Mouse (Mus musculus): ENCODE results near the gene Stx5a. TPM values are rescaled to one million over a fixed set of nuclear protein-coding genes. Genes with fewer than 3 reads are reported as not detected.

Gene Stx5a
- polyA plus RNA-seq, 1 experiment from 2014 or later: 103 TPM

DNA sequence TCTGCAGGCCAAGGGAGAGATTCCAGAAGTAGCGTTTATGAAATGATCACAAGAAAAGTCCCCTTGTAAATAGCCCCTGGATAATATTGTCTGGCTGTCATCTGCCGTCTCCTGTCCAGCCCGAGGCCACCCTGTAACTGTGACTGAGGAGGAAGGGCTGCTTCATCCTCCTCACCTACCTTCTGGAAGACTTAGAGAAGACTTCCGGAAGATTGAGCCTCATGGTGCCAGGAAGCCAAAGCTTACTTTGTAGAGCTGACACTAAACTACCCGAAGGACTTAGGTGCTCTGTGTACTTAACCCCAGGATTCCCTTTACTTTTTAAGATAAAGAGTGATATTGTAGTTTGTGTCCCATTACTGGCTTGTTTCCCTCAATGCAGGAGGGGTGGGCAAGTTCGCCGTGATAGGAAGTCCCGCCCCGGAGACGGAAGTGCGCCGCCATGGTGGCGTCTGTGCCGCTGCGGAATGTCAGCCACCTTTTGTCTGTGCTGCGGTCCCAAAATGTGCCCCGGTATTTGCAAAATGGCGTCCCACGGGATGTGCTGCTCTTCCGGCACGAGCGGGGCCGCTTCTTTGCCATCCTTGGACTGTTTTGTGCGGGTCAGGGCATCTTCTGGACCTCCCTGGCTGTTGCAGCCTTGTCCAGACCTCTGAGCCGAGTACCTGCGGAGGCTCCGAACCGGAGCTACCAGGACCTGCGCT lies 29.5 kb downstream of the Stx5a start, which contains the start of gene Tmem223:
Gene Tmem223 (plus strand): TSS at position 430 of the 704 bp plus-strand sequence.
- Histone ChIP-seq H3K4me3 (ENCODE audit: low read depth, low read length) (peak within 1 kb of the TSS; percentile 83), H3K4me1 (ENCODE audit: control insufficient read depth, insufficient read depth, low read length) (peaks cover 15% of the 10 kb centered on the region), H3K9me3 (ENCODE audit: control insufficient read depth, low read length) (no peaks in the 10 kb centered on the region), H3K9ac (ENCODE audit: low read length) (peak within 1 kb of the TSS; percentile 94), H3K27ac (ENCODE audit: low read depth, low read length) (peak within 1 kb of the TSS; percentile 78), H3K27me3 (ENCODE audit: control insufficient read depth, insufficient read depth, low read length) (no peaks in the 10 kb centered on the region), H3K36me3 (ENCODE audit: control insufficient read depth, insufficient read depth, low read length) (peaks cover 25% of the 10 kb centered on the region), H3K4me2 (ENCODE audit: low read depth) (peak within 1 kb of the TSS; percentile 49)
- ATAC-seq (ENCODE audit: insufficient read depth, low FRiP score, low TSS enrichment): peak; percentile 28; the same call in 1 of the 2 replicates
- 21% methylated on average over 29 of the region's 29 CpGs for WGBS
- peak; percentile 84 for DNase-seq (ENCODE audit: low spot score)

DNA sequence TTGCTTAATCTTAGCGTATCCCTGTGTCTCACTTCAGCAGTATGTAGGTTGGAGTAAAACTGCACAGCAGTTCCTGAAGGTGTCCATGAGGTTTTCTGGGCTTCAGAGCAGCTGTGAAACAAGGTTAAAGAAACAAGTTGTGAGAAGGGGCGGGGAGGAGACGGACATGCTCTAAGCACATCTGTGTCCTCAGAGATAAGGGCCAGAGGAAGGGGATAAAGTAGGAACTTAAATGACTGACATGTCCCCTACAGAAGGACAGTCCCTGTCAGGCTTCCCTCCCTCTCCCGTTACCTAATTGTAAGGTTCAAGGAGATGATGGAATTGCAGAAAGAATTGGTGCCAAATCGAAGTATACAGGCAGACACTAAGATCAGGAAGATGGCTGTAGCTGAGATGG lies 31.8 kb downstream of the Stx5a start:
- Histone ChIP-seq H3K27me3 (ENCODE audit: control insufficient read depth, insufficient read depth, low read length) (no peaks in the 10 kb centered on the region), H3K27ac (ENCODE audit: low read depth, low read length) (no peak overlapping the region), H3K36me3 (ENCODE audit: control insufficient read depth, insufficient read depth, low read length) (peaks cover 10% of the 10 kb centered on the region), H3K9me3 (ENCODE audit: control insufficient read depth, low read length) (no peaks in the 10 kb centered on the region), H3K4me1 (ENCODE audit: control insufficient read depth, insufficient read depth, low read length) (peaks cover 15% of the 10 kb centered on the region), H3K4me2 (ENCODE audit: low read depth) (peak overlapping the region; percentile 99), H3K9ac (ENCODE audit: low read length) (no peak overlapping the region), H3K4me3 (ENCODE audit: low read depth, low read length) (peak overlapping the region; percentile 74)
- ATAC-seq (ENCODE audit: insufficient read depth, low FRiP score, low TSS enrichment) (no peak), DNase-seq (ENCODE audit: low spot score) (no peak)
- WGBS: 82% methylated on average over 5 of the region's 5 CpGs

- WGBS: 56% methylated on average over 6 of the region's 6 CpGs
- no peak overlapping the region for H3K27ac ChIP-seq (ENCODE audit: low read depth, low read length)
Observed at GRCm38 (mm10) chr19:8773409-8773808, 32.2 kb downstream of the Stx5a start.

DNA sequence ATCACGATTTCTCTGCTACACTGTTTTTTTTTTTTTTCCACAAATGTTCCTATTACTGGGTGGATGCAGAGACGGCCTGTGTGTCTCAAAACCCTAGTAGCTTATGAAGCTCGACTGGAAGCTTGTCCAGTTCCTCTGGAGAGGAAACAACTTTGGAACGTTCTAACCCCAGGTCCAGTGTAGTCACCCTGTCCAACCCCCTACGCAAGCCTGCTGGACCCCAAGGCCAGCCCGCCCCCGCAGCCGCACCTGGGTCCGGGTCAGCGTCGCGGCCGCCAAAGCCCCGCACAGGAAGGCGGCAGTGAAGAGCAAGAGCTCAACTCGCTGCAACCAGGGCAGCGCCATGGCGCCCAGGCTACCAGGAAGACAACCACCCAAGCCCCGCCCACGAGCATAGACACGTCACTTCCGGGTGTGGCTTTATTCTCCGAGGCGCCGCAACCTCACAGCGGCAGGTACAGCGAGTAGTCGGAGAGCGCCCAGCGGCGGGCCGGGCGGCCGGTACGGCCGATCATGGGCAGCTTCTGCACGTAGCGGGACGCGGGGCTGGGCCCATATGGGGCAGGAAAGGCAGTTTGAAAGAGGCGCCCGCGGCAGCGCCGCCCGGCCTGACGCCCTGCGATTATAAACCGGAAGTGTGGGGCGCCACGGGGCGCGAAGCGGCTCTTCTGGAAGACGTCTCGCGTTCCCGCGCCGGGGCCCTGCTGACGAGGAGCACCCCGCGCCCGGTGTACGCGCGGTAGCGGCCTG lies 33.0 kb downstream of the Stx5a start, which contains the start of gene Tmem179b:
Gene Tmem179b (minus strand): TSS at position 382 of the 750 bp plus-strand sequence.
- peak; percentile 95 for ATAC-seq (ENCODE audit: insufficient read depth, low FRiP score, low TSS enrichment)
- no peaks in the 10 kb centered on the region for H3K9me3 ChIP-seq (ENCODE audit: control insufficient read depth, low read length)
- DNase-seq (ENCODE audit: low spot score): peak; percentile 96
- peak within 1 kb of the TSS; percentile 90 for H3K9ac ChIP-seq (ENCODE audit: low read length)
- WGBS: under 1% methylated on average over 68 of the region's 68 CpGs
- H3K36me3 ChIP-seq (ENCODE audit: control insufficient read depth, insufficient read depth, low read length): peaks cover 8% of the 10 kb centered on the region
- H3K27ac ChIP-seq (ENCODE audit: low read depth, low read length): peak within 1 kb of the TSS; percentile 98
- peaks cover 15% of the 10 kb centered on the region for H3K4me1 ChIP-seq (ENCODE audit: control insufficient read depth, insufficient read depth, low read length)
- no peaks in the 10 kb centered on the region for H3K27me3 ChIP-seq (ENCODE audit: control insufficient read depth, insufficient read depth, low read length)
- peak within 1 kb of the TSS; percentile 74 for H3K4me3 ChIP-seq (ENCODE audit: low read depth, low read length)
- peak within 1 kb of the TSS; percentile 99 for H3K4me2 ChIP-seq (ENCODE audit: low read depth)

More at GRCm38 (mm10) chr19:8773409-8773808, 32.2 kb downstream of the Stx5a start:
- no peaks in the 10 kb centered on the region for H3K9me3 ChIP-seq (ENCODE audit: control insufficient read depth, low read length)
- H3K4me1 ChIP-seq (ENCODE audit: control insufficient read depth, insufficient read depth, low read length): peaks cover 15% of the 10 kb centered on the region
- peak overlapping the region; percentile 99 for H3K4me2 ChIP-seq (ENCODE audit: low read depth)
- DNase-seq (ENCODE audit: low spot score) (no peak), ATAC-seq (ENCODE audit: insufficient read depth, low FRiP score, low TSS enrichment) (no peak)
- peak overlapping the region; percentile 74 for H3K4me3 ChIP-seq (ENCODE audit: low read depth, low read length)
- H3K36me3 ChIP-seq (ENCODE audit: control insufficient read depth, insufficient read depth, low read length): peaks cover 10% of the 10 kb centered on the region
- no peaks in the 10 kb centered on the region for H3K27me3 ChIP-seq (ENCODE audit: control insufficient read depth, insufficient read depth, low read length)
- H3K9ac ChIP-seq (ENCODE audit: low read length): no peak overlapping the region

DNA sequence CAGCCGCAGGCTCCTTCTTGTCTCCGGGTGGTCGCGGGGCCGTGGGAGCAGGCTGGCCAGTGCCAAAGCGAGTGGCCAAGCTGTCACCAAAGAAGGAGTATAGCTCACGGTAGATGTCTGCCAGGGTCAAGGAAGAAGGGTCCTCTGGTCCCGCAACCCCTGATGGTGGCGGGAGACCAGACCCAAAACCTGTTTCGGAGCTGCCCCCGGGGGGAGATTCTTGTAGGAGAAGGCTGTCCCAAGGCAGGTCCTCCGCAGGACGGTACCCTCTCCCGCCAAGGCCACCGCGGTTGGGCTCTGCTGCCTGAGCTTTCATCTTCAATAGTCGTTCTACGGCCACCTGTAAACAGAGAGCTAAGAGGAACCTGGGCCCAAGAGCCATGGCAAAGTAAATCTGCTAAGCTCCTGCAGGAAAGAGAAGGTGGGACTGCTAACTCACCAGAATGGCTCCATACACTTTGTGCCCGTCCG lies 33.8 kb downstream of the Stx5a start:
- peak overlapping the region; percentile 98 for H3K27ac ChIP-seq (ENCODE audit: low read depth, low read length)
- H3K9me3 ChIP-seq (ENCODE audit: control insufficient read depth, low read length): no peaks in the 10 kb centered on the region
- DNase-seq (ENCODE audit: low spot score) (no peak), ATAC-seq (ENCODE audit: insufficient read depth, low FRiP score, low TSS enrichment) (peak; percentile 51)
- H3K4me1 ChIP-seq (ENCODE audit: control insufficient read depth, insufficient read depth, low read length): peaks cover 15% of the 10 kb centered on the region
- H3K36me3 ChIP-seq (ENCODE audit: control insufficient read depth, insufficient read depth, low read length): peaks cover 8% of the 10 kb centered on the region
- H3K27me3 ChIP-seq (ENCODE audit: control insufficient read depth, insufficient read depth, low read length): no peaks in the 10 kb centered on the region
- peak overlapping the region; percentile 99 for H3K4me2 ChIP-seq (ENCODE audit: low read depth)
- peak overlapping the region; percentile 90 for H3K9ac ChIP-seq (ENCODE audit: low read length)
- H3K4me3 ChIP-seq (ENCODE audit: low read depth, low read length): peak overlapping the region; percentile 74
- WGBS: 6% methylated on average over 20 of the region's 20 CpGs

DNA sequence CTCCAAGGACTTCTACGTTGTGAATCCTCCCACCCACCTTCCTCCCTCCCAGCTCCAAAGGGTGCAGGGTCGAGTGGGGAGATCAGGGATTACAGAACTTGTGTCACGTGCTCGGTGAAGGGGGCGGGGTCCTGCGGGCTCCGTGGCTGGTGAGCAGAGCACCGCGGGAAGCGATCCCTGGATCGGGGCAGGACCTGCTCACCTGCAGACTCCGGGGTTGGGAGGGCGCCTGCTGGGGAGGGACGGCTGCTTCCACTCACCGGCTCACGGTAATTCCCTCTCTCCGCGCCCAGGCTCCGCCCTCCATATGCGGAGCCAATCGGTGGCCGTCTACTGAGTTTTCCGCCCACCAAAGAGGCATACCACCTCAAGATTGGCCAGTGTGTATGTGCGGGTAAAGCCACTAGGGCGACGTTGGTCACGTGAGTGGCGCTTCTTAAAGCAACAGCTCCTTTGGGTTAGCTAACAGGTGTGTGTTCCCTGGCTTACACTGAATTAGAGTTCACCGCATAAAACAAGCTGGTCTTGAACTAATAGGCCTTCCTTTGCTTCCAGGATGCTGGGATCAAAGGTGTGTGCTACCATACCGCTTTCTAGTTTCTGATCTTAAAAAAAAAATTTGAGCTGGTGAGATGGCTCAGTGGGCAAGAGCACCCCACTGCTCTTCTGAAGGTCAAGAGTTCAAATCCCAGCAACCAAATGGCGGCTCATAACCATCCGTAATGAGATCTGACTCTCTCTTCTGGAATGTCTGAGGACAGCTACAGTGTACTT lies 45.0 kb downstream of the Stx5a start, which contains the start of gene Taf6l:
Gene Taf6l (minus strand): TSS at position 410 of the 774 bp plus-strand sequence.
- peak within 1 kb of the TSS; percentile 73 for H3K9ac ChIP-seq (ENCODE audit: low read length)
- H3K27ac ChIP-seq (ENCODE audit: low read depth, low read length): no peak within 1 kb of the TSS; the same call in 1 of the 2 replicates
- H3K4me3 ChIP-seq (ENCODE audit: low read depth, low read length): peak within 1 kb of the TSS; percentile 84
- ATAC-seq (ENCODE audit: insufficient read depth, low FRiP score, low TSS enrichment) (peak; percentile 100), DNase-seq (ENCODE audit: low spot score) (peak; percentile 91)
- H3K4me1 ChIP-seq (ENCODE audit: control insufficient read depth, insufficient read depth, low read length): peaks cover 5% of the 10 kb centered on the region; the same call in 1 of the 2 replicates
- H3K9me3 ChIP-seq (ENCODE audit: control insufficient read depth, low read length): no peaks in the 10 kb centered on the region
- under 1% methylated on average over 32 of the region's 32 CpGs for WGBS
- H3K4me2 ChIP-seq (ENCODE audit: low read depth): peak within 1 kb of the TSS; percentile 73
- peaks cover 9% of the 10 kb centered on the region for H3K36me3 ChIP-seq (ENCODE audit: control insufficient read depth, insufficient read depth, low read length)
- no peaks in the 10 kb centered on the region for H3K27me3 ChIP-seq (ENCODE audit: control insufficient read depth, insufficient read depth, low read length)

- no peak overlapping the region for H3K9ac ChIP-seq (ENCODE audit: low read length)
- H3K36me3 ChIP-seq (ENCODE audit: control insufficient read depth, insufficient read depth, low read length): peaks cover 5% of the 10 kb centered on the region
- WGBS: 13% methylated on average over 3 of the region's 3 CpGs
- no peak for ATAC-seq (ENCODE audit: insufficient read depth, low FRiP score, low TSS enrichment)
- no peaks in the 10 kb centered on the region for H3K9me3 ChIP-seq (ENCODE audit: control insufficient read depth, low read length)
- peak; percentile 19 for DNase-seq (ENCODE audit: low spot score)
- H3K4me3 ChIP-seq (ENCODE audit: low read depth, low read length): no peak overlapping the region
- H3K4me1 ChIP-seq (ENCODE audit: control insufficient read depth, insufficient read depth, low read length): peaks cover 5% of the 10 kb centered on the region; the same call in 1 of the 2 replicates
- no peak overlapping the region for H3K27ac ChIP-seq (ENCODE audit: low read depth, low read length)
- no peak overlapping the region for H3K4me2 ChIP-seq (ENCODE audit: low read depth)
- H3K27me3 ChIP-seq (ENCODE audit: control insufficient read depth, insufficient read depth, low read length): no peaks in the 10 kb centered on the region
Observed at GRCm38 (mm10) chr19:8788521-8788920, 47.3 kb downstream of the Stx5a start.

DNA sequence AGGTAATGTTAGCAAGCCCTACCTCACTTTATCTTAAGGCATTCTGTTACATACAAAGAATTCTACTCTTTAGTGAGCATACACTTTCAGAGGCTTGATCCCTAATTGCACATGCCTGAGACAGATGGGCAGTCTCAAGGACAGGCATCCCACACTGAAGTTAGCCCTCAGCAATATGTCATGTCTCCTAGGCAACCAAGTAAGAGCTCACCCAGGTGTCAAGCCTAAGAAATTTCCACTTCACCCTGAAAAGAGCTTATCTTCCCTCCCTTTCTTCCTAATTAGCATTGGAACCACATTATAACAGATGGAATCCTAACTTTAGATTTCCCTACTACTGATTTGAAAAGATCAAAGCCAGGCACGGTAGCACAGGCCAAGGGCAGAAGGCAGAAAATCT lies 48.0 kb downstream of the Stx5a start:
- Histone ChIP-seq H3K27me3 (ENCODE audit: control insufficient read depth, insufficient read depth, low read length) (no peaks in the 10 kb centered on the region), H3K9me3 (ENCODE audit: control insufficient read depth, low read length) (no peaks in the 10 kb centered on the region), H3K9ac (ENCODE audit: low read length) (no peak overlapping the region), H3K27ac (ENCODE audit: low read depth, low read length) (no peak overlapping the region), H3K4me2 (ENCODE audit: low read depth) (no peak overlapping the region), H3K4me3 (ENCODE audit: low read depth, low read length) (no peak overlapping the region), H3K4me1 (ENCODE audit: control insufficient read depth, insufficient read depth, low read length) (peaks cover 5% of the 10 kb centered on the region; the same call in 1 of the 2 replicates), H3K36me3 (ENCODE audit: control insufficient read depth, insufficient read depth, low read length) (peaks cover 12% of the 10 kb centered on the region)
- ATAC-seq (ENCODE audit: insufficient read depth, low FRiP score, low TSS enrichment) (no peak), DNase-seq (ENCODE audit: low spot score) (no peak)
- 63% methylated on average over 1 of the region's 1 CpGs for WGBS

All from neural tube, embryonic 11.5 days (tissue).